Mouse (Mus musculus) 3T3-L1 (cell line): ENCODE measurements around the gene Ret.

Experiments used
- DNase-seq: peaks from one replicate; pipeline ENCODE4 v3.0.0-alpha.2; 2015; ENCODE audit warnings: low read depth, low spot score

Gene Ret

DNA sequence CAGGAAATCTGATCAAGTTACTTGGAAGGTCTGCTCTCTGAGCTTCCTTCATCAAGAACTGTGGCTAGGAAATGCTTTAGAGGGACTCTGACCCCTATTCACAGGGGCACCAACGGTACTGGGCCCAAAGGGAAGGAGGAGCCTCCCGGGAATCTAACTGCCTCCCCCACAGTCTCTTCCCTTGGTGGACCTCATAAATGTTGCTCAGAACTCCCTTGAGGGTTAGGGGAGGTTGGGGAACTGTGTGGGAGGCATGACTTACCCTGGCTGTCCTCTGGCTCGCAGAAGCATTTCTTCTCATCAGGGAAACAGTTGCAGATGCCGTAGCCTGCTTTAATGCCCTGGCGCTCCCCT, 23.6 kb downstream of the Ret start:
- no peak for DNase-seq

DNA sequence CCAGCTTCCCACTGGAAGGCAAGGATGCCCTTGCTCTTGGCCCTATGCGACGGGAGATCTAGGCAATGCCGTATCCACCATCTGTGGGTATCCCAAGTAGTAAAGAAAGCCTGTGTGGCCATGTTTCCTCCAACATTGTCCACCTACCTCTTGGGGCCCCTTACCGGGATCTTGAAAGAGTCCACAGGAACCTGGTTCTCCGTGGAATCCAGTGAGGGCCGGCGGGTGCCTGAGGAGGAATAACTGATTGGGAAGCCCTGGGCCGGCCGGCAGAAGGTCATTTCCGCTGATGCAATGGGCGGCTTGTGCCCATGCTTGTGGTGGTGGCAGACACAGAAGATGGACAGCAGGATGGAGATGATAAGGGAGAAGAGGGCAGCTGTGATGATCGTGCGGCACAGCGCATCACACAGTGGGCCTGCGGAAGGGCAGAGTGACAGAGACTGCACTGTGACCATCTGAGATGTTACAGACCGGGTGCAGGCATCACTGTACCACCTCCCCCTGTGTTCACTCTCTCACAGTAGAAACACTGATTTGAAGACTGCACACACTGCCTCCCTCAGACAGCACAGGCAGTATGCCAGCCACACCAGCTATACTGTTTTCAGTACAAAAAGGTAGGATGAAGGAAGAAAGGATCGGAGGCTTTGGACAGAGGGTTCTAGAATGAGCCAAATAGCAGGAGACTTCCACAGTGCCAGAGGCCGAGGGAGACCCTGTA, 24.1 kb downstream of the Ret start:
- DNase-seq: no peak

DNA sequence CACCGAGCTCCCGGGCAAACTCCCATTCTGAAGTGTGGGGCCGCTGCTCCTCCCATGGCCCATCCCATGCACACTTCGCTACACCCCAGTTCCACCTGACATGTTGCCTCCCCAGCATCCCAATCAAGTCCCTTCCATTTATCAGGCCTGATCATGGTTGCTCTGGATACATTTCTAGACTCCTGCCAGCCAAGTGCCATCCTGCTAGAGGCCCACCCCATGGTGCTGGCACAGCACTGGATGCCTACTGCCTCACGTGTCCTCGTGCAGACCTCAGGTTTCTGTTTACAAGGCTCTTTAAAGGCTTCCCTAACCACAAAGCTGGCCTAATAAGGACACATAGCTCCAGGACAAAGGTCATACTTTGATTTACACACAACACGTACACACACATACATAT, 26.1 kb downstream of the Ret start:
- no peak for DNase-seq

DNA sequence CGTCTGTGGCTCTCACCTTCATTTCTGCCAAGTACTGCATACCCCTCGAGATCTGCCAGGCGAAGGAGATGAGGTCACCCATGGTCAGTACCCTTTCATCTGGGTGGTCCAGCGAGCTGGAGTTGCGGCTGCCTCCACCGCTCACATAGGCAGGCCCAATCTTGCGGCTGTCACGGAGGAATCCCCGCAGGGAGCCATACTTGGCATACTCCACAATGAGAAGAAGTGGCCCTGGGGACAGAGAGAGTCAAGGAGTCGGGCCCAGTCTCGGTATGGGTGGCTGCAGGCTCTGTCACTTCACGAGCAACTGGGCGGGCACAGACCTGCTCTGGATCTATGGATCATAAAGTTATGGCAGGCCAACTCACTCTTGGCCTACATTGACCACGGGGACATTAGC, 29.4 kb downstream of the Ret start:
- no peak for DNase-seq

DNA sequence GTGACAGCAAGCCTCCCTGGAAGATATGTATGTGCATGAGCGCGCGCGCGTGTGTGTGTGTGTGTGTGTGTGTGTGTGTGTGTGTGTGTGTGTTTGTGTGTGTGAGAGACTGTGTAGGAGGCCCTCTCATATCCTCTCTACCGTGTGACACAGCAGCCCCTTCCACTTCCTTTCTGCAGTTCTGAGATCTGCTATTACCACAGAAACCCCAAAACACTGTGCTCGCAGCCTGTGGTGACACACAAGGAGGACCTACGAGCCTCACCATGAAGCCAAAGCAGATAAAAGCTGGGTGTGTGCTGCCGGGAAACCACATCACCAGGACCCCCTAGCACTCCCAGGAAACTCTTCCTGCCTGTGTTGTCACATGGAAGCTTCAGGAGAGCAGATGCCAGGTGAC, 30.5 kb downstream of the Ret start:
- no peak for DNase-seq

DNA sequence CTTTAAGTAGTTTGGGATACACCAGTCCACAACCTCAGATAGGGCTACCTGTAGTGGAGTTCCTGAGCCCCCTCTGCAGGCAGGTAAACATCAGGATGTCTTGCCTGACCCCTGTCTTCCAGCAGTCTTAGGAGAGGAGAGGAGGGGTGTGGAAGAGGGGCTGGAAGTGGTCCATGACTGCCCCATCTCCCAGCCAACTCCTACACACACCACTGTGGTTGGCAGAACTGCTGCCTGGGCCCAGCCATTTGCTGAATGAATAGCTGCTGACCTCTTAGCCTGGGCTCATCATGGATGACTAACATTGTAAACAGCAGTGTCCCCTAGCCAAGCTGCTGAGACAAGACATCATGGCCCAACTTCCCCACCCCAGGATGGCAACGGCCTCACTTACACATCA, 32.0 kb downstream of the Ret start:
- DNase-seq: no peak

DNA sequence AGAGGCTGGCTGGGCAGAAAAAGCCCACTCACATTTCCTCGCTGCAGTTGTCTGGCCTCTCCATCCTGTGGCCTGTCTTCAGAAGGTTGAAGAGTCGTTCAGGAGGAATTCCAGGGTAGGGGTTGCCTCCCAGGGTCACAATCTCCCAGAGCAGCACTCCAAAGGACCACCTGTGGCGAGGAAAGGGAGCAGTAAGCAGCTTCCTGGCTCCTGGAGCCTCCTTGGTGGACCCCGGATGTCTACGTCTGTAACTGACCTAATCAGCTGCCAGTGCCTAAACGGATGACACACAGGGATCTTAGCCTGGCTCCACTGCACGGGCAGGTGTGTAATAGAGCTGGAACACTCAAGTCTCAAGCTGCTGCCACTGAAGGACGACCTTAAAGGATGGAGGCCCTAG, 32.8 kb downstream of the Ret start:
- no peak for DNase-seq

DNA sequence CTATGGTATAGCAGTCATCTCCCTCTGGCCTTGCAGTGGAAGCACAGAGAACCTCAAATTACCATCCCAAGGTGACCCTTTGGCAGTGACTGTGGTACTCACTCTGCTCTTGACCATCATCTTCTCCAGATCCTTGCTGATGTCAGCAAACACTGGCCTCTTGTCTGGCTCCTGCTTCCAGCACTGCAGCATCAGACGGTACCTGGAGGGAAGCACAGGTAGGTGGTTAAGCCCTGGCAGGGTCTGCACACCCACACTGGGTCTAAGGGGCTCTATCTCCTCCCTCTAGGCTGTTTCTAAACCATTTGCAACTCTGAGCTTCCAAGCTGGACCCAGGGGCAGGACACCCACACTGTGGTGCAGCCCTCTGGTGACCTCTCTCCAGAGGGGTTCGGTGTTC, 34.4 kb downstream of the Ret start:
- no peak for DNase-seq

DNA sequence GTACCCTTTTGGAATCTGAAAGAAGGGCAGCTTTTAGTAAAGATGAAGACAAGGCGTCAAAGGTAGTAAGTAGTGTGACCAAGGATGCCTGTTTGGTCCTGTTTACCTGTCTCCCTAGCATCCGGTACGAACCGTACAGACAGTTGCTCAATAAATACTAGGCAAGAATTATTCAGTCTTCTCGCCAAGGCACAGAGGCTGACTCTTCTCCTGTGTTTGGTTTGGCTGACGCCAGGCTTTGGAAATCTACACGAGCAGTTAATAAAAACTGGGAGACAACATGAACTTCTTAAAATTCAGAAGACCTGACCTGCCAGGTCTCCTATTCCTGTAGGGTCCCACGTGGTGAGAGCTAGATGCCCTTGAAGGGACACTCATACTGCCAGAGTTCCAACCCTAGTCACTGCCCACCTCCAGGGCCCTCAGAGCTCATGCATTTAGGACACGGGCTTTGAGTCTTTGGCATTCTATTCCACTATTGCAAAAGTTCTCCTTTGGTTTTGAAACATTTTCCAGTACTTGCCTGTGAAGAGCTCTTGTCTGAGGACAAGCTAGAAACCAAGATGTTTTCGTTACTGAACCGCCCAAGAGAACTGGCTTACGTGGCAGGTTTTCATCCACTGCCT, 34.9 kb downstream of the Ret start:
- no peak for DNase-seq

DNA sequence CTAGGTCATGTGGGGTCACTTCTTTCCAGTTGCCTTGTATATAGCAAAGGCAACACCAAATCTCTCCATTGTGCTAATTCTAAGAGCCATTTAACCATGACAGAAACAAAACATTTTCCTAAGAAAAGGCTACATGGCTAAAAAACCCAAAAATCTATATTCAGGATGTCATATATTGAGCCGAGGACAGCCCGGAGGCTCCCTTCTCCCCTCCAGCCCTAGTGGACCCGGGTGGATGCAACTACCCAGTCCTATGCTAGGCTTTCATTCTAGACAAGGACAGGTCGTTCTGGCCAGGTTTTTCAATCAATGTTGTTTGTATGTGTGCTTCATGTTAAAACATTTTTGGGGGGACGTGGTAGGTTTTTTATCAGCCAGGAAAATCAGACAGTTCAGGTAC, 44.4 kb downstream of the Ret start:
- DNase-seq: no peak

DNA sequence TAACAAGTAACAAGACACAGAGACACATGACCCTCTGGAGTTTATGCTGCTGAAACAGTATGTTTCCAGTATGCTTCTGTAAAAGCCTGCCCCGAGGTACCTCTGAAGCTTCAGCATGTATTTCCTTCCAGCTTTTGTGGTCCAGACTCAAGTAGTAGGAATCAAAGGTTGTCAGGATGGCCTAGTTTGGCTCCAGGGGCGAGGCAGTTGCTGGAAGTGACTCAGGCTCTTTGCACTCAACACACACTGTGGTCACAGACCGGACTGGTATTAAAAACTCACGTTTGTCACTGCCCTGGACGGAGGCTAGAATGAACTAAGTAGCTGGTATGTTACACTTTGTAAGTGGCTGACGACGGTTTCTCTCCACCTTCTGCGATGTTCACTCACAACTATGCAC, 46.5 kb downstream of the Ret start:
- peak; percentile 58 for DNase-seq

DNA sequence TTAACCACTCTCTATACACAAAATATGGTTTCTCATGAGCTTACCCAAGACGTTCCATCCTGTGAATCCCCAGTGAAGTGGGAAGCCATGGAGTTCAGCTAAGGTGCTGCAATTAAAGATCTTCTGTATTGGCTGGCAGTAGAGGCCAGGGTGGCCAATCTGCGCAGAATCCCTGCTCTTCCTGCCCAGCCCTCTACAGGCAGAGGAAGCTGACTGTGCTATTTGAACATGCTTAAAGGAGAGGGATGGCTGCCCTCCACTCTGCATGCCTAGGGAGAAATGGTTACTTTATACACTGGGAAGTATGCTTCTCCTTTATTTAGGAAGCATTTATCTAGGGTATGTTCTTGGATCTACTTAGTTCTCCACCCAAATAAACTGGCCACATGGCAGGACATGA, 47.0 kb downstream of the Ret start:
- no peak for DNase-seq

DNA sequence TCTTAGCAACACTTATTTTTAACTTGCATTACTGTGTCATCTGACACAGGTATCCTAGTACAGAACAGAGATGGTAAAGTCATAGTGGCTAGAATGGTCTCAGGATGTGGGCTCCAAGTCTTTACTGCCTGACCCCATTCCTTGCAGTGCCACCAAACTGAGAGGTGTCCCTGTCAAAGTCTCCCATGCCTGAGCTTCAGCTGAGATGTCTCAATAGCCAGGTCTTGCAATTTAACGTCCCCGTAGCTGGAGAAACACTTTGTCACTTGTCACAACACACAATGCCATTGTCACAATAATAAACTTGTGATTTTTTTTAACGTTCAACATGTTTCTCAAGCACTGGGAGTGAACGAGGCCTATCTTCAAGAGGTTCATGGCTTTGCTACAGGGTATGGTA, 47.4 kb downstream of the Ret start:
- no peak for DNase-seq

DNA sequence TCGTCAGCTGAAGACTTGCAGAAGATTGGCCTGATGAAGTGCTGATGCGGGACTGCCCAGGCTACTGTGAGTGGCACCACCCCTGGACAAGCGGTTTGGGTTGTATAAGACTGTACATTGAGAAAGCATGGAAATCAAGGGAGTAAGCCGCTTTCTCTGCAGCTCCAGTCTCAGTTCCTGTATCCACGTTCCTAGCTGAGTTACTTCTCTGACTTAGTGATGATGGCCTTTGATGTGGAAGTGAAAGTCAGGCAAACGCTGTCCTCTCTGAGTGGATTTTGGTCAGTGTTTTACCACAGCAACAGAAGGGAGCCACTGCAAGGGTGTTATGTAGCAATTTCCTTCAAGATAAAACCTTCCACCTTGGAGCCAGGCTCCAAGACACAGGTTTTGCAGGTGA, 56.6 kb downstream of the Ret start:
- DNase-seq: no peak

DNA sequence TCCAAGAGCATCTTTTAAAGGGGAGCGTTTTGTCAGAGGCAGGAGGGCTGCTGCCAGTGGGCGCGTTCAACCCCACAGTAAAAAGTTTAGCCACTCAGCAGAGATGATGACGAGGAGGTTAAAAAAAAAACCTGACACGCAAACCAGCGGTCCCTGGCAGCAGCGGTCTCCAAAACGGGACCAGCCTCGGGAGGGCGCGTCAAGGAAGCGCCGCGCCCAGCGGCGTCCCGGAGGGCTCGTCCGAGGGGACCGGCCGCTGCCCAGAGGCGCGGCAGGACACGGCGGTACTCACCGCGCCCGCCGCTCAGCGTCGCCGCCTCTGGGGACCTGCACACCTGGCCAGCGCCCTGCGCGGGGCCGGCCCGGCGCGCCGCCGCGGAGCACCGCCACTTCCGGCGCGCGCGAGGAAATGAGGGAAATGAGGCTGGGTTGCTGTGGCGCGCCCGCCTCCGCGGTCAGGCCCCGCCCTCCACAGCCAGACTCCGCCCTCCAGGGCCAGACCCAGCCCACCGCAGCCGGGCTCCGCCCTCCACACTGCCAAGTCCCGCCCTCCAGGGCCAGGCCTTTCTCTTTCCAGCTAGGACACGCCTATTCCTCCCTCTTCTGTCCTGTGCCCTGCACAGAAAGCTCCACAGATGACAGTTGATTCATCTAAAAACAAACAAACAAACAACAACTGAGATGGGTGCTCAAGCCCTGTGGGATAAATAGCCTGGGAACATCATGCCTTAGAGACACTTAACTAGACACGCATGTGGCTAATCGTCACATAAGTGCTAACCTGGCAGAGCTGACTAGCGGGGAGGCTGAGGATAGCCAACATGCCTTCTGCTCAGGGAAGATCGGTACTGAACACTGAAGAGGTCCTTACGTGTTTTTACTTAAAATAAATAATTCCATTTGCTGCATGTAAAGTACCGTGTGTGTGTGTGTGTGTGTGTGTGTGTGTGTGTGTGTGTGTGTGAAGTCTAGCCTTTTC, 58.5 kb downstream of the Ret start, which contains the start of gene Csgalnact2:
Gene Csgalnact2, minus strand, starts transcription at position 410 of the 979 bp plus-strand sequence.
- DNase-seq: peak; percentile 90

DNA sequence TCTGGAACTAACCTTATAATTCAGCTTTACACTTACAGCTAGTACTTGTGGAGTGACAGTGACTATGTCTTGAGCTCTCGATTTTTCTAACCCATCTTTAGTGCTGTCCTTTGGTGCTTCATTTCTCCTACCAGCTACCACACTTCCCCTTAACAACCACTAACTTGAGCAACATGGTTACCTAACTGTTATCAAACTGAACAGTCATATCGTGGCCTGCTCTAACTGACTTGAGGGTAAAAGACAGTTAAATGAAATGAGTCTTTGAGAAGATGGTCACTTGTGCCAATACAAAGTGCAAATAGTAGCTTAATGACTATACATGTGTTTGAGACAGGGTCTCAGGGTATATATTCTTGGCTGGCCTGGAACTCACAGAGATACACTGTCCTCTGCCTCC, 60.4 kb downstream of the Ret start:
- DNase-seq: no peak

DNA sequence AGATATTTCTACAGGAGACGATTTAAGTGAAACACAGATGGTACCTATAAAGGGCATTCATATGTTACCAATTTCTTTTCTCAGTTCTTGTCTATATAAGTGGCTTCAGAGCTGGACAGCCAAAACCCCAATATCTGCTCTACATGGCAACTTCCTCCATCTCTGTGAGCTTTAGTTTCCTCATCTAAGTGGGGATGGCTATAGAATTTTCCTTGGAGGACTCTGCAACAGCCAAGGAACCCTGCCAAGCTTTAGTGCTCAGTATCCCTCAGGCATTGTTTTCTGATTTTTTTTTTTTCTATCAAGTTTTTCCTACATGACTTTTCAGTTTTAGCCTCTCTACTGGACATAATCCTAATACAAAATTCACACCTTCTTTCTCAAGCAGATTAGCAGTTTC, 63.1 kb downstream of the Ret start:
- peak; percentile 57 for DNase-seq

DNA sequence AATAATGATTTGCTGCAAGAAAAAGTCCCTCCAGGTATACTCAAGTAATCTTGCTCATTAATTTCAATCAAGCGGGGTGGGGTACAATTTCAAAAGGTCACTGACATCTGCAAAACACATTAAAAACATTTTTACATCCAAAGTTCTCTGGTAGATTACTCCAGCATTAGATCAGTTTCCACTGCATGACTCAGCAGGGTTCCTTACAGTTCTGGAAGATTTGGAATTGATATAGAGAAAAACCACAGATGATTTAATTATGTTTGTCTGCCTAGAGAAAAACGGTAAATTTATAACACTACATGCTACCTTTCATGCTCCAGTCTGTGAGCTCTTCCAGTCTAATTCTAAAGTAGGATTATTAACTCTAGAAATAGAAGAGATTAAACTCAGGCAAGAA, 67.5 kb downstream of the Ret start:
- peak; percentile 69 for DNase-seq

DNA sequence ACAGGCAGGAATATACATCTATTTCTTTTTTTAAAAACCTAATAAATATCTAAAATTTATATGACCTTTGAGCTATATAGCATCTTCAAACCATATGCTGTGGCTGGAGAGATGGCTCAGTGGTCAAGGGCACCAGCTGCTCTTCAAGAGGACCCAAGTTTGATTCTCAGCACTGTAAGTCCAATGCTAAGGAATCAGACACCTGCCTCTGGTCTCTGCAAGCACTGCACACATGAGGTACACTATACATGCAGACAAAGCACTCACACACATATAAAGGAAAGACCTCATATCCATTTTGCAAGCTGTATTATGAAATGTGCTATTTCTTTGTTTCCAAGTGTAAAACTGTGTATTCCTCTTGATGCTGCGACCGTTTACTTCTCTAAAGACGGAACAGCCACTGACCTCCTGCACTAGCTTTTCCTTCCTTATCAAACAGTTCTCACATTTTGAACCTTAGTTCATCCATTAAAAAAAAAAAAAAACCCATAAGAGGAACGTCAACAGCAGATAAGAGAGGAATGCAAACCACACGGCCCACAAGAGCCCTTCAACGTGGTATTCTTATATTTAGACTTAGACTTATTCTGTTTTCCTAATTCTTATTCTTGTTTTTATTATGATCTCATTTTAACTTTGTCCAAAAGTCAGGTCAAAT, 69.6 kb downstream of the Ret start:
- peak; percentile 48 for DNase-seq

DNA sequence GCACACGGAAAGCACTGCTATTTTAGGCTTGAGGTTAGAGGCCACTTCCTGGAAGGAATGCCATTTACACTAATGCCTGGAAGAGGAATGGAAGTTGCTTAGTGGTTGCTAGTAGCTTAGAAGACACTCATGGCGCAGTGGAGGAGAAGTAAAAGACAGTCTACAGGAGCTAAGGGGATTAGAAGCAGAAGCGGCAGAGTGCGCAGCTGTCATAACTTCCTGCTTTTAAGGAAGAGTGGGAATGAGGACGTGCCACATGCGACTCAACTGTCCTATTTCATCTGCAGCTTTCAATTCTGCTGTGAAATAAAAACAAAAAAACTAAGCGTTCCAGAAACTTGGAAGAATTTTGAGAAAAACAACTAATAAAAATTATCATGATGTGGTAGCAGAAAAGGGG, 70.3 kb downstream of the Ret start:
- DNase-seq: no peak

DNA sequence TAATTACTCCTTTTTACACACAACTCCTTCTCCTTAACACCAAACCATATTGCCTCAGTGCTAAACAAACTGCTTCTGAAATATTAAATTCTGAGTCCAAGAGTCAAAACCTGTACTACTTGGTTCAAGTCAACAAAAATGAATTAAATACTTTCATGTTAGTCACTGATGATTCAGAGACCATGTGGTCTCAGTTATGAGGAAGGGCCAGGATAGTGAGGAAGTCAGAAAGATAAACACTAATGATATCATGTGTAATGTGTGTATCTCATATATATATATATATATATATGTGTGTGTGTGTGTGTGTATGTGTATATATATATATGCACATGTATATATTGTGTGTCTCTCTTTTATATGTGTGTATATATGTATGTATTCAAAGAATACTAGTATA, 70.9 kb downstream of the Ret start:
- DNase-seq: peak; percentile 85

DNA sequence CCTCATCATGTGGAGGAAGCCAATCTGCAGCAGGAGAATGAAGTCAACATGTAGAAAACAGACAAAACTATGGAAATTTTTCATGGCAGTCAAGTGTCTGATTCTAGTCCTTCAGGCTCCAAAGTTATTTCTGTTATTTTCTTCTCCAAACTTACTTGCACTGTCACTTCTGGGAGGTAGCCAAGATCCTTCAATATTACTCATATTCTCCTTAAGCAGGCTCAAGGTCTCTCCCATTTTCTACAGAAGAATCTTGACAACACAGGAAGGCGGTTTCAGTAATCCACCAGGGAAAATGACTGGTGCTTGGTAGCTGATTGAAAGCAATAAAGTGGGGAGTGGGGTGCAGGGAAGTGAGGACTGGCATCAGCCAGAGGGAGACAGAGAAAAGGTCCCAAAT, 74.8 kb downstream of the Ret start:
- peak; percentile 92 for DNase-seq
